Mouse (Mus musculus) forebrain, embryonic 16.5 days (tissue): Measurements from ENCODE around the gene Glycam1. TPM values are rescaled to one million over a fixed set of nuclear protein-coding genes. Genes with fewer than 3 reads are reported as not detected.

Experiments used
- polyA plus RNA-seq: library from polyadenylated mRNA; unstranded; fragments of >200 nt; fragmentation: Nextera tagmentation; extraction: Ambion mirVana; gene quantifications from 2 replicates; pipeline ENCODE4 v1.2.1, GENCODE M21; 2015

Gene Glycam1
- polyA plus RNA-seq, 1 experiment from 2014 or later: not detected

Other genes with a start within 250 kb of the Glycam1 start
- gene Zfp385a, start 225.0 kb downstream of the Glycam1 start, polyA plus RNA-seq: 12.2 and 13.1 TPM in 2 replicates
- gene Itga5, start 198.3 kb downstream of the Glycam1 start, polyA plus RNA-seq: 6.7 and 7.9 TPM in 2 replicates
- not detected in 2 replicates for gene Gtsf1, start 134.6 kb downstream of the Glycam1 start, polyA plus RNA-seq
- not detected in 2 replicates for gene Gtsf2, start 116.6 kb downstream of the Glycam1 start, polyA plus RNA-seq
- gene Nckap1l, start 111.3 kb downstream of the Glycam1 start, polyA plus RNA-seq: 1.6 and 1.7 TPM in 2 replicates
- gene Pde1b, start 62.0 kb downstream of the Glycam1 start, polyA plus RNA-seq: 71.0 and 77.1 TPM in 2 replicates
- 89.0 and 108 TPM in 2 replicates for gene Ppp1r1a, start 27.1 kb downstream of the Glycam1 start, polyA plus RNA-seq
- not detected in 2 replicates for gene Mucl1, start 190.4 kb upstream of the Glycam1 start, polyA plus RNA-seq